Mouse (Mus musculus): ENCODE results near the gene Cir1.

Cir1 gene

GRCm38 (mm10) chr2:73275261-73276040 lies 37.0 kb downstream of the Cir1 start:
- in situ Hi-C loops (cut with MboI; ENCODE audit: unreplicated experiment in 2 of 2), result loop anchor here (5.0 to 25.0 kb wide), 4 partner anchors 113 to 1387 kb away; partner anchors contain the start of genes Evx2 (in 1 of the 2) and Hoxd13 (in 1 of the 2)

GRCm38 (mm10) chr2:73274119-73274920 lies 38.2 kb downstream of the Cir1 start:
- in situ Hi-C loops (cut with MboI; ENCODE audit: unreplicated experiment in 2 of 2), result loop anchor here (10.0 to 25.0 kb wide), 2 partner anchors 210 to 537 kb away; no protein-coding TSS in a partner anchor

- in situ Hi-C loops (cut with MboI; ENCODE audit: unreplicated experiment in 2 of 2), result loop anchor here (10.0 to 25.0 kb wide), 2 partner anchors 209 to 536 kb away; no protein-coding TSS in a partner anchor
These were observed 39.0 kb downstream of the Cir1 start for GRCm38 (mm10) chr2:73273249-73274118.

GRCm38 (mm10) chr2:73272351-73273248 lies 39.9 kb downstream of the Cir1 start:
- in situ Hi-C loops (cut with MboI; ENCODE audit: unreplicated experiment in 2 of 2), result loop anchor here (10.0 to 25.0 kb wide), 2 partner anchors 208 to 535 kb away; no protein-coding TSS in a partner anchor

GRCm38 (mm10) chr2:73271459-73272161 lies 40.9 kb downstream of the Cir1 start, which contains the start of gene Sp9:
Gene Sp9, plus strand, starts transcription at chr2:73271925.
- in situ Hi-C loops (cut with MboI; ENCODE audit: unreplicated experiment in 2 of 2), result loop anchor here (10.0 to 25.0 kb wide), 2 partner anchors 207 to 534 kb away; no protein-coding TSS in a partner anchor

- in situ Hi-C loops (cut with MboI; ENCODE audit: unreplicated experiment in 2 of 2), result loop anchor here (10.0 to 25.0 kb wide), 2 partner anchors 206 to 534 kb away; no protein-coding TSS in a partner anchor
These were observed 41.7 kb downstream of the Cir1 start for GRCm38 (mm10) chr2:73270593-73271458.

- in situ Hi-C loops (cut with MboI; ENCODE audit: unreplicated experiment in 2 of 2), result loop anchor here (10.0 to 25.0 kb wide), 2 partner anchors 205 to 533 kb away; no protein-coding TSS in a partner anchor
These were observed 42.4 kb downstream of the Cir1 start for GRCm38 (mm10) chr2:73270071-73270592.

- in situ Hi-C loops (cut with MboI; ENCODE audit: unreplicated experiment in 2 of 2), result loop anchor here (10.0 to 25.0 kb wide), 2 partner anchors 205 to 532 kb away; no protein-coding TSS in a partner anchor
These were observed 42.8 kb downstream of the Cir1 start for GRCm38 (mm10) chr2:73269666-73270065.

- in situ Hi-C loops (cut with MboI; ENCODE audit: unreplicated experiment in 2 of 2), result loop anchor here in 1 of 2 experiments (25.0 kb wide), 1 partner anchor 532 kb away; no protein-coding TSS in a partner anchor
These were observed 43.6 kb downstream of the Cir1 start for GRCm38 (mm10) chr2:73268836-73269395.

GRCm38 (mm10) chr2:73268281-73268680 lies 44.2 kb downstream of the Cir1 start:
- in situ Hi-C loops (cut with MboI; ENCODE audit: unreplicated experiment in 2 of 2), result loop anchor here in 1 of 2 experiments (25.0 kb wide), 1 partner anchor 531 kb away; no protein-coding TSS in a partner anchor

GRCm38 (mm10) chr2:73267818-73268217 lies 44.7 kb downstream of the Cir1 start:
- in situ Hi-C loops (cut with MboI; ENCODE audit: unreplicated experiment in 2 of 2), result loop anchor here in 1 of 2 experiments (25.0 kb wide), 1 partner anchor 531 kb away; no protein-coding TSS in a partner anchor

- in situ Hi-C loops (cut with MboI; ENCODE audit: unreplicated experiment in 2 of 2), result loop anchor here in 1 of 2 experiments (25.0 kb wide), 1 partner anchor 530 kb away; no protein-coding TSS in a partner anchor
These were observed 45.3 kb downstream of the Cir1 start for GRCm38 (mm10) chr2:73267231-73267630.

GRCm38 (mm10) chr2:73266623-73267022 lies 45.9 kb downstream of the Cir1 start:
- in situ Hi-C loops (cut with MboI; ENCODE audit: unreplicated experiment in 2 of 2), result loop anchor here in 1 of 2 experiments (25.0 kb wide), 1 partner anchor 529 kb away; no protein-coding TSS in a partner anchor

GRCm38 (mm10) chr2:73266011-73266410 lies 46.5 kb downstream of the Cir1 start:
- in situ Hi-C loops (cut with MboI; ENCODE audit: unreplicated experiment in 2 of 2), result loop anchor here in 1 of 2 experiments (25.0 kb wide), 1 partner anchor 529 kb away; no protein-coding TSS in a partner anchor

- in situ Hi-C loops (cut with MboI; ENCODE audit: unreplicated experiment in 2 of 2), result loop anchor here in 1 of 2 experiments (25.0 kb wide), 1 partner anchor 527 kb away; no protein-coding TSS in a partner anchor
These were observed 47.8 kb downstream of the Cir1 start for GRCm38 (mm10) chr2:73264611-73265195.

Data from v-Abl transformed pro-B cells (cell line).